Mouse (Mus musculus) left cerebral cortex, postnatal 14 days (tissue): Measurements from ENCODE around the gene Mtcl1. TPM values are rescaled to one million over a fixed set of nuclear protein-coding genes. Genes with fewer than 3 reads are reported as not detected.
A peak's percentile ranks its signal among the peaks of the same experiment; 100 is the strongest.

ENCODE experiments used
- DNase-seq, 2 experiments: peaks; one replicate each; pipeline ENCODE4 v3.0.0; 2021 to 2022; ENCODE audit warnings: low spot score in 2 of 2, mixed read lengths in 1 of 2
- intact Hi-C: fragments of 180-260 bp; cut with DNase I; formaldehyde crosslinking; loops from one replicate; pipeline ENCODE4 v1.15.1; 2025
- total RNA-seq, 2 experiments: library from RNA; stranded (reverse); gene quantifications; 2 replicates each; pipeline ENCODE4 v1.2.3; 2021

Gene Mtcl1
- total RNA-seq, 2 experiments from 2014 or later, result 62.7 to 87.2 TPM

GRCm38 (mm10) chr17:66345680-66346079, 103.9 kb downstream of the Mtcl1 start:
- DNase-seq, result peak in 1 of 2 experiments; percentile 49
- intact Hi-C loops, result no loop called here

- intact Hi-C loops, result no loop called here
- DNase-seq, result no peak
Observed at GRCm38 (mm10) chr17:66342932-66343331, 106.6 kb downstream of the Mtcl1 start.

DNA sequence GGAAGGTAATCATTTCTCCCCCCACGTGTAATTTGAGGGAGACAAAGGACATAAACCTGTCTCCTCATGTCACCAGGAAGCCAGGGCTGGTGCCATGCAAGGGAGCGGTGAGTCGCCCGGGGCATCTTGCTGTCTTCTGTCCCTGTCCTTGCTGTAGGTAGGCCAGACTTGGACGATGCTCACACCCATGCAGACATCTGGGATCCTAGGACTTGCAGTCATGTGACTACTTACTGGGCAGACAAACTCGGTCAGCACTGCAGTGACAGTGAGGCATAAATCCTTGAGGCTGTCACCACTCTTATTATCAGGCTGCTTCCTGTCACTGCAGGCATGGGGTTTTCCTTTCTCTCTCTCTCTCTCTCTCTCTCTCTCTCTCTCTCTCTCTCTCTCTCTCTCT, 107.9 kb downstream of the Mtcl1 start:
- intact Hi-C loops, result no loop called here
- DNase-seq, result no peak

DNA sequence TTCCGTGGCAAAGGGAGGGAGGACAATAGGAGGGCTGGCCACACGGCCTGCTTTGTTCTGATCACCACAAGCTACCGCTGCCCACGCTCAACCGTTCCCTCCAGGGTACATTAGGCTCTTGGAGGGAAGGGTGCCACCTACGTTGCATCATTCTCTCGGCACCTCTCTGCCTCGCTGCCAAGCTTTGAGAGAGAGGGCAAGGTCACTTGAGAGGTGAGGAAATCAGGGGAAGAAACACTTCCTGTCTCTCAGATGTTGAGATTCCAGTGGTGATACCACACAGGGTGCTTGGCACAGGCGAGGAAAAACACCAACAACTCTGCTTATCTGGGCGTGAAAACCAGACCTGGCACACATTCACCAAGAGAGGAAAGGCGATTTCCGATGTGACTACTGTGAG, 108.8 kb downstream of the Mtcl1 start:
- intact Hi-C loops, result no loop called here
- no peak for DNase-seq

DNA sequence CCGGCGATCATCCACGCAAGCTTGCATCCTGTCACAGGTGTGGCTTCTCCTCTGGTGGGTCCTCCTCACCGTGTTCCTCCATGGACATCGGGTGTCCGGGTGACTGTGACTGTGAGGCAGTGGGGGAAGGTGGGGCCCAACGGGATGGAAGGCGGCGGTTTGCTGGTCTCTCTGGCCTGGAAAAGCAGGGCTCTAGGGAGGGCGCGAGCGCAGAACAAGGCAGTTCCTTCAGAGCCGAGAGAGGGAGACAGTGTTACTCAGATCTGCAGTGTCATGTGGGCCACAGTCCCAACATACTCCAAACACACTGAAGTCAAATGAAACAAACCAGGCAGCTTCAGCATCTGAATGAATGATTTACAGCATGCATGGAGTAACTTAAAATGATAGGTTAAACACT, 111.6 kb downstream of the Mtcl1 start:
- intact Hi-C loops, result loop anchor here (5.0 kb wide), 1 partner anchor 101 kb away; no protein-coding TSS in a partner anchor
- DNase-seq, result no peak

GRCm38 (mm10) chr17:66335568-66335967, 114.0 kb downstream of the Mtcl1 start:
- intact Hi-C loops, result loop anchor here (5.0 kb wide), 1 partner anchor 98 kb away; no protein-coding TSS in a partner anchor

GRCm38 (mm10) chr17:66334894-66335293, 114.7 kb downstream of the Mtcl1 start:
- DNase-seq, result no peak
- intact Hi-C loops, result loop anchor here (5.0 kb wide), 1 partner anchor 98 kb away; no protein-coding TSS in a partner anchor

More at GRCm38 (mm10) chr17:66335568-66335967, 114.0 kb downstream of the Mtcl1 start:
- no peak for DNase-seq

DNA sequence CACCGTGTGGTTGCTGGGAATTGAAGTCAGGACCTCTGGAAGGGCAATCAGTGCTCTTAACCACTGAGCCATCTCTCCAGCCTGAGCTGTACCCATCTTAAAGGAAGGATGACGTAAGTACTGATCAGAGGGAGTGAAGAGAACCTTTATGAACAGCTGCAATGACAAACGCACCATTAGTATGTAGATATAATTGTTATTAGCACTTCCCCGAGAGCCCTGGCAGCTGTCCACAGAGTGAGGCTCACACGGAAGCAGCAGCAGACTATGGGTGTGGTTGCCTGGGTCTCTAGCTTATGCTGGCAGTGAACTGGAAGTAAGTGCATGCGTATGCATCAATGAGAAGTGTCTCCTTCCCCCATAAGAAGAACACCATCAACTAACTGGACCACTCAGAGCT, 118.3 kb downstream of the Mtcl1 start:
- intact Hi-C loops, result no loop called here
- no peak for DNase-seq

DNA sequence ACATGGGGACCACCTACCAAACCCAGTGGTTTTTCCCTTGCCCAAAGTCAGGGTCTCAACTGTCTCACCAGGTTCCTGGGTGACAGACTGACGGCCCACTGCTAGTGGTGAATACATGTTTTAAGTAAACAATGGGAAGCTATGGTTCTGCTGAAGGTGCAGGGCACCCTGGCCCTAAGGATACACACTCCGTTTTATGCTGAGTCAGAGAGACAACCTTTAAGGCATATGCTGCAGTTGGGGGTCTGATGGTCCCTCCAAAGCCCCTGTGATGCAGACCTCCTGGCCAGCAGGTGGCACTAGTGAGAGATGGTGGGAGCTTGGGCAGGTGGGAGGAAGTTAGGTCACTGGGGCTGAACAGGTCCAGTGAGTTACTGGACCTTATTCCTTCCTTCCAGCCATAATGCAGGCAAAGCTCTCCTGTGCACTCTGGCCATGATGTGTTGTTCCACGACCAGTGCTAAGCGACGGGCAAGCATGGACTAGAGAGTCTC, 123.0 kb downstream of the Mtcl1 start:
- intact Hi-C loops, result no loop called here
- no peak for DNase-seq

DNA sequence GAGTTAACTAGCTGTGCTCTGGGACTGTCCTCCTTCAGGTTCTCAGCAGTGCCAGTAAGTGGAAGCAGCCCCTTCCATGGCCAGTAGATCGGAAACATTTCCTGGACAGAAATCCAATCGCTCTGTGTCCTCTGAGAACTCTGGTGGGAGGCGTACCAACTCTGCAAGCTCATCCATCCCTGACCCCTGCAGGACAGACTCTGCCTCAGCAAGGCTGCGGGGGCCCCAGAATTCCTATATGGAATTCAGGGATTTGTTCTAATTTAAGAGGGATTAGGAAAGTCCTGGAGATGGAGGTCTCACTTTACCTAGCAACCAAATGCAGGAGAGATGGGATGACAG, 123.4 kb downstream of the Mtcl1 start:
- no peak for DNase-seq
- intact Hi-C loops, result no loop called here

GRCm38 (mm10) chr17:66325440-66326203, 123.9 kb downstream of the Mtcl1 start:
- intact Hi-C loops, result no loop called here
- DNase-seq, result peak; percentile 67 to 78

GRCm38 (mm10) chr17:66324836-66325235, 124.7 kb downstream of the Mtcl1 start:
- intact Hi-C loops, result no loop called here
- DNase-seq, result no peak

- no peak for DNase-seq
- intact Hi-C loops, result no loop called here
Observed at GRCm38 (mm10) chr17:66322646-66323255, 126.8 kb downstream of the Mtcl1 start.

- intact Hi-C loops, result no loop called here
- DNase-seq, result no peak
Observed at GRCm38 (mm10) chr17:66321933-66322332, 127.6 kb downstream of the Mtcl1 start.

DNA sequence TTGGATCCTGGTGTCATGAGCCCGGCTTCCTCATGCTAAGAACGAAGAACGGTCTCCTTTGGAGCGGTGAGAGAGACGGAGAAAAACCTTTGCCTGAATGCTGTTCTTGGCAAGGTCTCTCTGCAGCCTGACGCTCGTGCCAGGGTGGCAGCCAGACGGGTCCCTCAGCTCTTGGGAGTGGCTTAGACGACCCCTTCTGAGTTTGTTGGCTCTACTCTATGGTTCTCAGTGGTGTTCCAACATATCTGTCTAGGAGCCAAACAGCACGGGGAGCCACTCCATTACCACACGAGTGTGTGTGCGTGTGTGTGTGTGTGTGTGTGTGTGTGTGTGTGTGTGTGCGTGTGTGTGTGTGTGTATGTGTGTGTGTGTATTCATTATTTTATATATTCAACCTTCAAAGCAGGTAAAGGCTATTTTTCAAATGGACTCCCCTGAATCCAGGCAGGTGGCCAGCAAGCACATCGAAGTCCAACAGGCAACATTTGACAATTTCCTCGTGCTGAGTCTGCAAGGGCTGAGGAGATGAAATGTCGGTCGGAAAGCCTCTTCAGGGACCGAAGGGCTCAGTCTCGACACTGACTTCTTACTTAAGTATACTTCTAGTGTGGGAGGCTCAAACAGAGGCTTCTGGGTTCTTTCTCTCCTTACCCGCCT, 128.7 kb downstream of the Mtcl1 start:
- DNase-seq, result no peak
- intact Hi-C loops, result no loop called here

- no peak for DNase-seq
- intact Hi-C loops, result no loop called here
Observed at GRCm38 (mm10) chr17:66318031-66318430, 131.5 kb downstream of the Mtcl1 start.

DNA sequence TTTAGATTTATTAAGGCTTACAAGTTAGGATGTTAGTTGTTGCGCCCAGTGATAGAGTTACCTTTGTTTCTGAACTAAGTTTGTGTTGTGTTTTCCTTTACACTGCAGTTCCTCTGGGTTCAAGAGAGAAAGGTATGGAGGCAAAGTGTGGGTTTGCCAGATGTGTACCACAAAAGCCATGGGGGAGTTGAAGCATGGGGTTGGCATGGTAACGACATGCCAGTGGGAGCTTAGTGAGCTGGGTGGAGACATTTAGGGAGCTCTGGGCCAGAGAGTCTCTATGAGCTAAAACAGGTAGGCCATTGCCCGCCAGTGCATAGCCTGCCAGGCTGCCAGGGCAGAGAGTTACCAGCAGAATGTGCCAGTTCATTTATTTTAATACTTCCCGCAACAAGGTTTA, 132.0 kb downstream of the Mtcl1 start:
- DNase-seq, result no peak
- intact Hi-C loops, result no loop called here

DNA sequence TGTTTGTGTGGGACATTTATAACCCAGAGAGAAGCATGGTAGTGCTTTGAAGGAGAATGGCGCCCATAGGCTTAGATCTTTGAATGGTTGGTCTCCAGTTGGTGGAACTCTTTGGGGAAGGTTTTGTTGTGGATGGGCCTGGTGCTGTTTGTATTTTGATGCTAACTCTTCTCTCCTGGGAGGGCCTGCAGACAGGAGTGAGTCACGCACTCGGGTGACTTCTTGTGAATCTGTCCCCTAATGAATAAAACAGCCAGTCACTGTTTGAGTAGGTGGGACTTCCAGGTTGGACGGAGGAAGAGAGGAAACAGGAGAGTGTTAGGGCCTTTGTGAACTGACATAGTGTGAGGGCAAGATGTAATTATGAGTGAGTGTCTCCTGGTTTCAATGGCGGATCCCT, 132.4 kb downstream of the Mtcl1 start:
- intact Hi-C loops, result no loop called here
- DNase-seq, result no peak

- DNase-seq, result no peak
- intact Hi-C loops, result no loop called here
Observed at GRCm38 (mm10) chr17:66315451-66315850, 134.1 kb downstream of the Mtcl1 start.

- intact Hi-C loops, result no loop called here
- DNase-seq, result peak in 1 of 2 experiments; percentile 76
Observed at GRCm38 (mm10) chr17:66314566-66315285, 134.8 kb downstream of the Mtcl1 start.
